Mouse (Mus musculus) forebrain, embryonic 14.5 days (tissue): ENCODE data around the gene Gm498. TPM values are rescaled to one million over a fixed set of nuclear protein-coding genes. Genes with fewer than 3 reads are reported as not detected.

Experiments used
- ATAC-seq: fragments of 200-750 bp; cut with Nextera tagmentation; 2 replicates; pipeline ENCODE4 v1.8.0; 2017; ENCODE audit warnings: mild to moderate bottlenecking, moderate library complexity
- DNase-seq: peaks from one replicate; pipeline ENCODE4 v3.0.0-alpha.2; 2015; ENCODE audit warnings: low spot score
- H3K27ac ChIP-seq: fragments of 300-500 bp; sonication (generic); 2 replicates; pipeline ENCODE4 v1.5.1; 2014; ENCODE audit warnings: low read depth, mild to moderate bottlenecking, control low read depth, low read length, moderate library complexity
- H3K27me3 ChIP-seq: fragments of 300-500 bp; sonication (generic); replicated peaks from 2 replicates; pipeline ENCODE4 v1.6.1; 2014; ENCODE audit warnings: low read length, control low read depth, mixed read lengths; ENCODE audit not compliant: control insufficient read depth, insufficient read depth
- H3K36me3 ChIP-seq: fragments of 300-500 bp; sonication (generic); 2 replicates; pipeline ENCODE4 v1.6.1; 2014; ENCODE audit warnings: low read length, control low read depth; ENCODE audit not compliant: control insufficient read depth, insufficient read depth
- H3K4me1 ChIP-seq: fragments of 300-500 bp; sonication (generic); 2 replicates; pipeline ENCODE4 v1.6.1; 2014; ENCODE audit warnings: antibody characterized with exemption, low read length, control low read depth; ENCODE audit not compliant: control insufficient read depth, insufficient read depth
- H3K4me2 ChIP-seq: fragments of 300-500 bp; sonication (generic); 2 replicates; pipeline ENCODE4 v1.6.1; 2014; ENCODE audit warnings: mild to moderate bottlenecking, control low read depth, low read length
- H3K4me3 ChIP-seq: fragments of 300-500 bp; sonication (generic); 2 replicates; pipeline ENCODE4 v1.5.1; 2014; ENCODE audit warnings: low read depth, low read length, control low read depth
- H3K9ac ChIP-seq: fragments of 300-500 bp; sonication (generic); 2 replicates; pipeline ENCODE4 v1.6.1; 2014; ENCODE audit warnings: mild to moderate bottlenecking, low read length, control low read depth, moderate library complexity
- H3K9me3 ChIP-seq: fragments of 300-500 bp; sonication (generic); replicated peaks from 2 replicates; pipeline ENCODE4 v1.6.1; 2016; ENCODE audit warnings: low read length, control low read depth, mixed read lengths; ENCODE audit not compliant: control insufficient read depth
- WGBS: fragments of 180-500 bp; shearing (Covaris S2); extraction: QIAGEN DNeasy Blood & Tissue Kit; methylation state at CpG from one replicate; pipeline ENCODE4 v1.1.7; 2014; 5-methylcytosine and 5-hydroxymethylcytosine counted together
- polyA plus RNA-seq: library from polyadenylated mRNA; unstranded; fragments of >200 nt; fragmentation: Nextera tagmentation; extraction: Ambion mirVana; gene quantifications from 2 replicates; pipeline ENCODE4 v1.2.1, GENCODE M21; 2014

Gene Gm498
- not detected in 2 replicates for polyA plus RNA-seq

DNA sequence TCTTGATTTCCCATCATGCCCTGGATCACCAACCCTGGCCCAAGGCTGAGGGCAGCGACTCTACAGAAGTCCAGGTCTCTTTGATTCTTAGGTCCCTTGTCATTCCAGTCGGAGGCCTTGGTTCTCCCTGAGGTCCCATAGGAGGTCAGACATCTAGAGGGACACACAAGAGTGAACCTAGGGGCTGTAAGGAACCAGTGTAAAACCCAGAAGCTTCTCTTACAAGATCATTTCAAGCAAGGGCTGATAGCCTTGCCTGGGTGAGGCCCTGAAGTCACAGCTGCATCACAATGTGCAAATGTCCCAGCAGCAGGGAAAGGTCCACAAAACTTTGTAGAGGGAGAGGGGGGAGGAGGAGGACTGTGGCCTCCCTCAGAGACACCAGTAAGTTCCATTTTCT lies at the start of gene Gm498:
Gene Gm498 (plus strand): TSS at position 301 of the 400 bp plus-strand sequence.
- H3K27ac ChIP-seq = no peak within 1 kb of the TSS
- WGBS = 77% methylated on average over 2 of the region's 2 CpGs
- H3K4me1 ChIP-seq = no peaks in the 10 kb centered on the region
- no peak within 1 kb of the TSS for H3K4me3 ChIP-seq
- ATAC-seq (no peak), DNase-seq (no peak)
- H3K9me3 ChIP-seq = no peaks in the 10 kb centered on the region
- H3K36me3 ChIP-seq = no peaks in the 10 kb centered on the region
- H3K9ac ChIP-seq = no peak within 1 kb of the TSS
- no peaks in the 10 kb centered on the region for H3K27me3 ChIP-seq
- H3K4me2 ChIP-seq = no peak within 1 kb of the TSS

DNA sequence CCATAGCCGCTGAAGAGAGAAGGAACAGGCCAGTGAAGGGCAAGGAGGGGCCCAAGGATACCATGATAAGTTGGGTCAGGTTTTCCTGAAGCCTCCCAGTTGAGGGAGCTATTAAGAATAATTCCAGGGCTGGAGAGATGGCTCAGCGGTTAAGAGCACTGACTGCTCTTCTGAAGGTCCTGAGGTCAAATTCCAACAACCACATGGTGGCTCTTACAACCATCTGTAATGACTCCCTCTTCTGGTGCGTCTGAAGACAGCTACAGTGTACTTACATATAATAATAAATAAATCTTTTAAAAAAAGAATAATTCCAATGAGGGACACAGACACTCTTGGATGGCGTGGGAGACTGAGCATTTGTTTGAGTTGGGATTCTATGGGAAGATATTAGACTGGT lies 47.4 kb upstream of the Gm498 start:
- no peak for DNase-seq

DNA sequence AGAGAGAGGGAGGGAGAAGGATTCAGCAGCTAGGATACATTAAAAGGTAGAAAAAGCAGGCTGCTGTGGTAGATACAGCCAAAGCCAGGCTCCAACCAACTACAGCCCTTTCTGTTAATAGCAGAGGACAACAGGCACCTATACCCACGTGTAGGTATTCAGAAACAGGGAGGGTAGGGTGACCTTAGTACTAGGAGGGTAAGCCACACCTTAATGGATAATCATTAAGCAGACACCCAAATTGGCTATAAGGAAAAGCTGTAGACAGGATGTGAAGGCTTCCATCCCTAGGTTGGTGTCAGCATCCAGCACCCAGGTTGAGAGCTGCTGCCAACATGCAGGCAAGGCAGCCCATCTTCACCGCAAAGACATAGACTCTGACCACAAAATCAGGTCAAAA lies 45.4 kb upstream of the Gm498 start:
- H3K36me3 ChIP-seq = peaks cover 10% of the 10 kb centered on the region; the same call in 1 of the 2 replicates
- H3K9me3 ChIP-seq = no peaks in the 10 kb centered on the region
- H3K4me3 ChIP-seq = no peak overlapping the region
- WGBS = 85% methylated on average over 2 of the region's 2 CpGs
- ATAC-seq (no peak), DNase-seq (no peak)
- no peak overlapping the region for H3K9ac ChIP-seq
- no peak overlapping the region for H3K4me2 ChIP-seq
- no peaks in the 10 kb centered on the region for H3K27me3 ChIP-seq
- H3K27ac ChIP-seq = no peak overlapping the region
- H3K4me1 ChIP-seq = peaks cover 10% of the 10 kb centered on the region

More for the DNA sequence above, 47.4 kb upstream of the Gm498 start:
- no peaks in the 10 kb centered on the region for H3K27me3 ChIP-seq
- peaks cover 24% of the 10 kb centered on the region for H3K36me3 ChIP-seq
- H3K4me2 ChIP-seq = no peak overlapping the region
- WGBS = 86% methylated on average over 4 of the region's 4 CpGs
- H3K9ac ChIP-seq = no peak overlapping the region
- no peak for ATAC-seq
- H3K4me3 ChIP-seq = no peak overlapping the region
- H3K27ac ChIP-seq = no peak overlapping the region
- H3K4me1 ChIP-seq = peaks cover 10% of the 10 kb centered on the region
- no peaks in the 10 kb centered on the region for H3K9me3 ChIP-seq

DNA sequence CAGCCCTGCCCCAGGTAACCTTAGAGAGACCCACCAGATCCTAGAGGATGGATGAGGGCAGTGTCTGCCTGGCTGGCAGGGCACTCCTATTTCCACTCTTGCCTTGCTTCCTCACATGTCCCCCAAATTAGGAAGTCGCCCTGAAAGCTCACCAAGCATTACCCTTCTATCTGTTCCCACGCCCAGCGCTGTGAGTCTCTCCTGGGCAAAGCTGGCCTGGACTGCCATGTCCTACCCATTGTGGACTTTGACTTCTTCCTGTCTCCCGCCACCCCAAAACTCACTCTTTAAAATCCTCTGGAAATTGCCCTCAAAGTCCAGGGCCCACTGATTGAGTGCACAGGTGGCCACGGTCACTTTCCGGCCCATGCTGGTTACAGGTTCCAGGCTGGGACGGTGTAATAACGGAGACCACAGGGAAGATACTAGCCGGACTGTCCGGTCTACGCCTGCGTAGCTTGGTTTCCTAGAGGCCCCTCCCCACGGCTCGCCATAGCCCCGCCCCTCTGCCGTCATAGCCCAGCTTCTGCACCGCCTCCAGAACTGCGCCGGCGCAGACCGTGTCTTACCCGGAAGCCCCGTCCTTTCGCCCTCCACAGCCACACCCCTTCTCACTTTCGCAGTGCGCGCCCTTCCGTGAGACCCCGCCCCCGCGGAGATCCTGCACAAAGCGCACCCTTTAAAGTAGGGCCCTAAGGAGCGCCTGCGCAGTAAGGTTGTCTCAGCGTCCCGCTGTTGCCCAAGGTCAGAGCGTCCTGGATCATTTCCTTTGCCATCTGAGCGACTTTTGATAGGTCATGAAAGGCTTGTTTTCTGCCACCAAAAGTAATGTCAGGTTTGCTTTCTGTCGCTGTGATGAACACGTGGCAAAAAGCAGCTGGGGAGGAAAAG lies 44.0 kb upstream of the Gm498 start, which contains the start of the genes Nadsyn1 and Dhcr7:
Gene Nadsyn1 (minus strand): TSS at position 475 of the 891 bp plus-strand sequence.
Gene Dhcr7 (plus strand): TSS at position 771 of the 891 bp plus-strand sequence.
- Histone ChIP-seq H3K27me3 (no peaks in the 10 kb centered on the region), H3K9me3 (no peaks in the 10 kb centered on the region), H3K4me2 (peak within 1 kb of the TSS; percentile 64), H3K9ac (peak within 1 kb of the TSS; percentile 70), H3K4me3 (peak within 1 kb of the TSS; percentile 53), H3K4me1 (peaks cover 10% of the 10 kb centered on the region), H3K27ac (peak within 1 kb of the TSS; percentile 72; the same call in 1 of the 2 replicates), H3K36me3 (peaks cover 6% of the 10 kb centered on the region; the same call in 1 of the 2 replicates)
- DNase-seq (peak; percentile 99), ATAC-seq (peak; percentile 98)
- WGBS = 1% methylated on average over 40 of the region's 40 CpGs

DNA sequence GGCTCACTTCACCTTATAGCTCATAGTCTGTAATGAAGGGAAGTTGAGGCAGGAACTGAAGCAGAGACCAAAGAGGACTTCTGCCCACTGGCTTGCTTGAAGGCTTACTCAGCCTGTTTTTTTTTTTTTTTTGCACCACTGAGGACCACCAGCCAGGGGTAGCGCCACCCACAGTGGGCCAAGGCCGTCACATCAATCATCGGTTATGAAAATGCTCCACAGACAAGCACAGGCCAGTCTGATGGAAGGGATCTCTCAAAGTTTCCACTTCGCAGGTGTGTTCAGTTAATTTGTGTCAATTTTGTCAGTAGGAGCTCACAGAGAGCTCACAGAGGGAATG lies 43.4 kb upstream of the Gm498 start:
- Histone ChIP-seq H3K9ac (peak overlapping the region; percentile 61), H3K4me2 (peak overlapping the region; percentile 64), H3K9me3 (no peaks in the 10 kb centered on the region), H3K27ac (peak overlapping the region; percentile 72; the same call in 1 of the 2 replicates), H3K36me3 (peaks cover 4% of the 10 kb centered on the region; the same call in 1 of the 2 replicates), H3K27me3 (no peaks in the 10 kb centered on the region), H3K4me3 (peak overlapping the region; percentile 53), H3K4me1 (peaks cover 10% of the 10 kb centered on the region)
- no peak for DNase-seq
- no peak; the same call in 1 of the 2 replicates for ATAC-seq
- WGBS = 84% methylated on average over 4 of the region's 4 CpGs

DNA sequence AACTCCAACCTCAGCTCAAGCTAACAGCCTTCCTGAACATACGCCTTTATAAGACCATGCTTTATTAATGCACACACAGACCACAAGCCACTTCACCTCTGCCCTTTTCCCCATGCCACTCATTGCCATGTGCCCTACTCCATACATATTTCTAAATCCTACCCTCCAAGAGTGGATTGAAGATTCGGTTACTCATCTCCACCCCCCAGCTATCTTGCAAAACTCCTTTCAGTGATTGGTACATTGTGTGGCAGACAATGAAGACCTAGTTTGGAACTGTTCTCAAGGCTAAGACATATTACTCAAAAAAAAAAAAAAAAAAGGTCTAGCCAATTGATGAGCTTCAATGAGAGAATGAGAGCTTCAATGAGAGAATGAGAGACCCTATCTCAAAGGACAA lies 39.7 kb upstream of the Gm498 start:
- WGBS = 93% methylated on average over 2 of the region's 2 CpGs
- Histone ChIP-seq H3K36me3 (no peaks in the 10 kb centered on the region), H3K4me3 (no peak overlapping the region), H3K4me2 (no peak overlapping the region), H3K27ac (no peak overlapping the region), H3K27me3 (no peaks in the 10 kb centered on the region), H3K4me1 (peaks cover 16% of the 10 kb centered on the region), H3K9me3 (no peaks in the 10 kb centered on the region), H3K9ac (no peak overlapping the region)
- DNase-seq (no peak), ATAC-seq (no peak)

DNA sequence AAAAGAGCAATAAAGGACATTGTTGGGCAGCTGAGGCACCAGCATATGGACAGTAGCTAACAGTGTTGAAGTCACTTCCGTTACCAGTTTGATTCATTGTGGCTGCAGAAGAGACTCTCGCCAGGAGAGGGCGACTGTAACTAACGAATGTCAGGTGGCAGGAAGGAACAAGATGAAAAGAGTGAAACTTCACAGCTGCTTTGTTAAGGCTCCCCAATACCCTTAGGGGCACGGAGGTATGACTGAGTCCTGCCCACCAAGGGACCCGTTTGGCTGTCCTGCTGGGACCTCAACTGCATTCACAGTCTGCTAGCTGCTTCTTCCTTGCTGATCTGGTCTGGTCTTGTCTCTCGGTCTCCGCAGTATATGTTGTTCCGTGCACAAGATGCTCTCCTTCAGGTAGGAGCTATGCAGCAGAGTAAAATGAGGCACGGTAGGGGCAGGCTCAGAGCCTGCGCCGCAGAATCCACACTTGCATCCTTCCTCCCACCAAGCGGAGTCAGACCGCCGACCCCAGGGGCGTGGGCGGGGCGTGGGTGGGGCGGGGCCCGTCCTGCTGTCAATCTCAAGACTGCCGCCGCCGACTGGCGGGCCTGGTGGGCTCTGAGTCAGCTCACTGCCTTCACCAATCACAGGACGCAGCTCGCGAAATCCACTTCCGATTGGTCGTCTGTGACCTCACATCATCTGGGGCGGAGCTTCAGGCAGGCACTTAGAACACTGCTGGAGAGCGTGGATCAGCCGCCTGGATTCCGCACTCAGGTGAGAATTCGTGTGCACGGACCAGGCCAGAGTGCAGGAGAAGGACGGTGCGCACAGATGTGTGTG lies 36.9 kb upstream of the Gm498 start:
- peak; percentile 99 for DNase-seq
- under 1% methylated on average over 37 of the region's 37 CpGs for WGBS
- H3K27ac ChIP-seq = peak overlapping the region; percentile 92

DNA sequence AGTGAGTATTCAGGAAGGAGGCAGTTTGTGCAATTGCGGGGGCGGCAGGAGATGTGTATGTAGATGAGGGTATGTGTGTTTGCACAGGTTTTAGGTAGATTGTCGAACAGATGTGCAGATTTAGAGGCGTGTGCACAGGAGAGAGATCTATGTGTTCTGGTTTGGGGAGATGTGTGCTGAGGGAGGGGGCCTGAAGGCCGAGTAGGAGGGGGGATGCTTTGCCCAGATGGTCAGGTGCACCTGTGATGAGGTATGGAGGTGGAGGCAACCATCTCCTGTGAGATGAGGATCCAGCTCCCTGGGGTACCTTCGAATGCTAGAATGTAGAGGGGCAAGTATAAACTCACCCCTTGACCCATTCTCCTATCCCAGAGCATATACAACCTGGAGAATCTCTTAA lies 36.2 kb upstream of the Gm498 start:
- Histone ChIP-seq H3K27ac (peak overlapping the region; percentile 44; the same call in 1 of the 2 replicates), H3K4me1 (peaks cover 13% of the 10 kb centered on the region), H3K36me3 (no peaks in the 10 kb centered on the region; the same call in 1 of the 2 replicates), H3K9me3 (no peaks in the 10 kb centered on the region), H3K27me3 (no peaks in the 10 kb centered on the region), H3K9ac (peak overlapping the region; percentile 70), H3K4me3 (peak overlapping the region; percentile 50), H3K4me2 (peak overlapping the region; percentile 79)
- WGBS = 13% methylated on average over 6 of the region's 6 CpGs
- DNase-seq (no peak), ATAC-seq (peak; percentile 23)

More for the DNA sequence above, 36.9 kb upstream of the Gm498 start:
- ATAC-seq = peak; percentile 98
- H3K9me3 ChIP-seq = no peaks in the 10 kb centered on the region
- no peaks in the 10 kb centered on the region for H3K27me3 ChIP-seq
- peak overlapping the region; percentile 50 for H3K4me3 ChIP-seq
- no peaks in the 10 kb centered on the region; the same call in 1 of the 2 replicates for H3K36me3 ChIP-seq
- peak overlapping the region; percentile 70 for H3K9ac ChIP-seq
- peak overlapping the region; percentile 79 for H3K4me2 ChIP-seq
- peaks cover 13% of the 10 kb centered on the region for H3K4me1 ChIP-seq
